Mouse (Mus musculus): Measurements from ENCODE around the gene 2410131K14Rik.

- TF ChIP-seq EP300 (IDR thresholded peaks at IDR 0.05; ENCODE audit: low read depth) (no peak), CTCF (IDR thresholded peaks at IDR 0.05; ENCODE audit: low read depth) (no peak)
These were observed 40.2 kb upstream of the 2410131K14Rik start for GRCm38 (mm10) chr5:118204675-118205440.

All from liver, embryonic 14.5 days (tissue).